Comparison of ENCODE assay signal across 9 mouse cellular contexts in genomic region chr3:7027845-7028244, GRCm38 (mm10).
DNase-seq lines count a peak whose midpoint lies in the region; ATAC-seq lines count a peak whose summit lies in the region.
"Had no signal": no experiment of that assay in that cellular context is flagged by ENCODE, and none has a peak within 500 bp of the region (broad histone marks: within the 10 kb centered on the region; RNA-seq: fewer than 3 reads in every experiment).

No protein-coding gene starts in this region.

- H3K9me3 ChIP-seq in embryonic facial prominence, embryonic 11.5 days (replicated peaks; ENCODE audit: control insufficient read depth, low read length) = no peaks in the 10 kb centered on the region
- no peaks in the 10 kb centered on the region for H3K9me3 ChIP-seq in intestine, embryonic 15.5 days
- H3K9me3 ChIP-seq in neural tube, embryonic 15.5 days (replicated peaks) = no peaks in the 10 kb centered on the region
- H3K9me3 ChIP-seq: heart, embryonic 15.5 days had no signal

- H3K27ac ChIP-seq in embryonic facial prominence, embryonic 11.5 days (replicated peaks; ENCODE audit: low read depth, low read length) = no peak overlapping the region
- H3K27ac ChIP-seq in intestine, embryonic 15.5 days = no peak overlapping the region
- no peak overlapping the region for H3K27ac ChIP-seq in neural tube, embryonic 15.5 days (replicated peaks)
- H3K27ac ChIP-seq: heart, embryonic 15.5 days had no signal

- H3K4me1 ChIP-seq in embryonic facial prominence, embryonic 11.5 days (ENCODE audit: control insufficient read depth, insufficient read depth, low read length) = no peaks in the 10 kb centered on the region
- H3K4me1 ChIP-seq in intestine, embryonic 15.5 days (replicated peaks) = no peaks in the 10 kb centered on the region
- no peaks in the 10 kb centered on the region for H3K4me1 ChIP-seq in neural tube, embryonic 15.5 days
- H3K4me1 ChIP-seq: heart, embryonic 15.5 days had no signal

- H3K27me3 ChIP-seq in embryonic facial prominence, embryonic 11.5 days (ENCODE audit: control insufficient read depth, insufficient read depth, low read length) = no peaks in the 10 kb centered on the region
- no peaks in the 10 kb centered on the region for H3K27me3 ChIP-seq in intestine, embryonic 15.5 days (replicated peaks)
- no peaks in the 10 kb centered on the region for H3K27me3 ChIP-seq in neural tube, embryonic 15.5 days (replicated peaks)
- H3K27me3 ChIP-seq: heart, embryonic 15.5 days had no signal

- no peak overlapping the region for H3K9ac ChIP-seq in embryonic facial prominence, embryonic 11.5 days (replicated peaks; ENCODE audit: low read length)
- no peak overlapping the region for H3K9ac ChIP-seq in intestine, embryonic 15.5 days
- no peak overlapping the region for H3K9ac ChIP-seq in neural tube, embryonic 15.5 days (replicated peaks)
- H3K9ac ChIP-seq: heart, embryonic 15.5 days had no signal

- no peak overlapping the region for H3K4me3 ChIP-seq in embryonic facial prominence, embryonic 11.5 days (ENCODE audit: low read depth, low read length)
- H3K4me3 ChIP-seq in intestine, embryonic 15.5 days (replicated peaks) = no peak overlapping the region
- H3K4me3 ChIP-seq in neural tube, embryonic 15.5 days (replicated peaks) = no peak overlapping the region
- H3K4me3 ChIP-seq: heart, embryonic 15.5 days had no signal

- intact Hi-C loops in left cerebral cortex, postnatal 25 days (cut with DNase I) = no loop called here

- H3K4me2 ChIP-seq in embryonic facial prominence, embryonic 11.5 days (ENCODE audit: low read depth, low read length) = no peak overlapping the region
- H3K4me2 ChIP-seq in intestine, embryonic 15.5 days (replicated peaks) = no peak overlapping the region
- 0 out of 2 replicates have a peak overlapping the region, but pooled peaks have one; percentile 25 for H3K4me2 ChIP-seq in neural tube, embryonic 15.5 days
- H3K4me2 ChIP-seq: heart, embryonic 15.5 days had no signal

- 29% methylated on average over 5 of the region's 5 CpGs for whole genome bisulfite sequencing in embryonic facial prominence, embryonic 11.5 days
- WGBS in intestine, embryonic 15.5 days = 15% methylated on average over 5 of the region's 5 CpGs
- 18% methylated on average over 5 of the region's 5 CpGs for WGBS in neural tube, embryonic 15.5 days

- DNase-seq in cerebellum, adult 18-20 months = peak; percentile 13 to 29
- no peak for DNase-seq in cerebellum, adult 11-12 months
- DNase-seq in adipocyte (ENCODE audit: low spot score) = peak; percentile 62
- DNase-seq in embryonic facial prominence, embryonic 11.5 days (ENCODE audit: low spot score) = peak; percentile 83
- DNase-seq in left cerebral cortex, postnatal 25 days (ENCODE audit: low spot score in 2 of 2) = peak; percentile 44 to 64
- no peak for DNase-seq in thymus, postnatal 14 days

- no peaks in the 10 kb centered on the region for H3K36me3 ChIP-seq in embryonic facial prominence, embryonic 11.5 days (replicated peaks; ENCODE audit: control insufficient read depth, insufficient read depth, low read depth, low read length)
- H3K36me3 ChIP-seq in intestine, embryonic 15.5 days = no peaks in the 10 kb centered on the region
- H3K36me3 ChIP-seq in neural tube, embryonic 15.5 days = no peaks in the 10 kb centered on the region
- H3K36me3 ChIP-seq: heart, embryonic 15.5 days had no signal

- ATAC-seq in embryonic facial prominence, embryonic 11.5 days (replicated peaks; ENCODE audit: insufficient number of reproducible peaks, low FRiP score, low TSS enrichment, low read depth) = 0 out of 2 replicates have a peak, but pooled peaks have one; percentile 59
- ATAC-seq in intestine, embryonic 15.5 days = peak; percentile 80; the same call in 1 of the 2 replicates
- ATAC-seq in neural tube, embryonic 15.5 days (ENCODE audit: low FRiP score) = peak; percentile 89; the same call in 1 of the 2 replicates

Comparison
In these comparisons a context has a peak if more than half of its experiments do, and no peak if none do; other contexts are left out.
1. DNase-seq: peak in cerebellum, adult 18-20 months (2 of 2), adipocyte (single experiment), embryonic facial prominence, embryonic 11.5 days (single experiment) and left cerebral cortex, postnatal 25 days (2 of 2); none in cerebellum, adult 11-12 months (single experiment) and thymus, postnatal 14 days (single experiment).
2. Peak in every context shown above with its lines, with median percentiles within 50 percentile points of each other: ATAC-seq.